Mouse (Mus musculus) cerebellum, adult 9-11 months (tissue): ENCODE data around the gene Plekhg1.
A peak's percentile ranks its signal among the peaks of the same experiment; 100 is the strongest.

Experiments used
- DNase-seq: peaks from one replicate; pipeline ENCODE4 v3.0.0; 2022

Plekhg1 gene

DNA sequence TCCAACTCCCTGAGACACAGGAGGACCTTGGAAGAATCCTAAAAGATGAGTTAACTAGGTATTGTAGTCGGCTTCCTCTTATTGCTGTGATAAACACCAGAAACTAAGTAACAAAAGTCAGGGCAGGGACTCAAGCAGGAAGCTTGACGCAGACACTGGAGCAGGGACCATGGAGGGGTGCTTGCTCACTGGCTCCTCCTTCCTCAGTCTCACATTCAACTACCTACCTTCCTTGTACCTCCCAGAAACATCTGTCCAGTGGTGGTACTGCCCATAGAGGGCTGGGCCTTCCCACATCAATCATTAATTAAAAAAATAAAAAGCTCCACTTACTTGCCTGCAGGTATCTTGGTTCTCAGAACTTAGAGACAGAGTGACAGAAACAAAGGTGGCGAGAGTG is 152.2 kb downstream of the Plekhg1 start:
- DNase-seq: no peak

GRCm38 (mm10) chr10:3898068-3898467 is 157.9 kb downstream of the Plekhg1 start:
- no peak for DNase-seq

DNA sequence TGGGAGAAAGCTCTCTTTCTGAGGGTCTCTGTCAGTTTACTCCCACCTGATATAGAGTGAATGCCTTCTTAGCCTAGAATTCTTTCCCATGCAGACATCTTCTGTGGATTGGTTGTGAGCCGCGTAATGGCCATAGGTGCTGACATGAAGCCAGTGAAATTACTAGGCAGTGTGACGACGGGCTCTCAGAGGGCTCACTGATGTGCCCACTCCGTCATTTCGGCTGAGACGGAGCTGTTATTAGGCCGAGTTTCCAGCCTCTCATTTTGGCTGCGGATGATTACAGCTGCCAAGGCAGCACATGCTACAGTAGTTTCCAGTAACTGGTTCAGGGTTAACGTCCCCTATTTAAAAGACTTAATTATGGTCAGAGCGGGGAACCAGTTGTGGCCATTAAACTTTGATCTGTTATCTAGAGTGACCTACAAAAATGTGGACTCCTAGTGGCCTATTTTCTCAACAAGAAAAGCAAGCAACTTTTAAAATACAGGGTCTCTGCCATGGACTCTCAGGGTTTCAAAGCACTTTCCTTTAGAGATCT is 160.3 kb downstream of the Plekhg1 start:
- DNase-seq: no peak

GRCm38 (mm10) chr10:3905747-3906146 is 165.6 kb downstream of the Plekhg1 start:
- no peak for DNase-seq

DNA sequence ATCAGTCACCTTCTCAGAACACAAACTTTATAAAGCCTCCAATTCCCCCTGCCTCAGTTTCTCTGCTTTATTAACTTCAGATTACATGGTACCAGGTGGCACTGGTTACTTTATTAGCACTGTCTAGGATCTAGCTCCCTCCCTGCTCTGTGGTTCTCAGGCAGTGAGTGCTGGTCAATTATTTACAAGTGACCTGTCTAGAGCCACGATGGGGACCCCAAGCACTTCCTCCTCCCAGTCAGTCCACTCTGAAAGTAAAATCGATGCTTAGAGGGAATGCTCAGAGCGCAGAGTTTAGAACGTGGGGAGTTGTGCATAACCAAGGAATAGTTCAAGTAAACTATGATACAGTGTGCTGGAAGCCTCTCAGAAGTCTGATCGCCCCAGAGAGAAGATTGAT is 173.9 kb downstream of the Plekhg1 start:
- no peak for DNase-seq

- DNase-seq: no peak
Observed at GRCm38 (mm10) chr10:3920368-3921152, 180.4 kb downstream of the Plekhg1 start.

DNA sequence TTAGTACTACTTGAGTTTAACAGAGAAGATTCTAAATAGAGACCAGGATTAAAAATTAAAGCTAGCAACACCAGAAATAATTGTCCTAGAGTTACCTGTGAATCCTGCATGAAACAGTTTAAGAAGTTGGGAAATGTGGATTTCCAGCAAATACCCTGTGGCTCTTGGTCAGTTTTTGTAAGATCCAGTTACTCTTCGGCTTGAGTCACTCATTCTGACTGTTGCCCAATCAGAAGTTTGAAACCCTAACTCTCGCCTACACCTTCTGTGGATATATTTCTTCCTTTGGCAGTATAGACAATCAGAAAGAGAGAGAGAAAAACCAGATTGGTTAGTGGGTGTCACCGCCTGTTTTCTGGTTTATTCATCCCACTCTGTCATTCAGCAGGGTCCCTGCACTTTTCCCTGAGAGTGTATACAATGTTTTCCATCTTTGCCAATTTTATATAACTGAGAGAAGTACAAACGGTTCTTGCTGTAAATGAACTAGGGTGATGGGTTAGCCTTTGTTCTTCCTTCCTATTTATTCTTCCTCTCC is 187.9 kb downstream of the Plekhg1 start:
- no peak for DNase-seq

DNA sequence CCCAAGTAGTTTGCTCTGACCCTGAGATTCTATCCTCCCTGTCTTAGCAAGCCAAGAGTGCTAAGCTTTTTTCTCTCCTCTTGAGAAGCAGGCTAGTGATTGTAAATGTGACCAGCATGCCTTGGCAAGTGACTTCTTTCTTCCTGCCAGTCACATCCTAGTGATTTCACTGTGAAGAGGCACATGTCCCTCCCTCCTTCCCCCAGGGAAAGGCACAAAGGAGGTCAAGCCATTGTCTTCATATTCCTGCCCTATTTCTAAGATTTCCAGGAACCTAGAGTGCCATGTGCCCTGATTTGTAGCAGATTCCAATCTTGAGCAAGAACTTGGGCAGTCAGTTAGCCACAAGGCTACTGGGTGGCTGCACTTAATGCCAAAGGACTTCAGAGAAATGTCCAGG is 191.7 kb downstream of the Plekhg1 start:
- no peak for DNase-seq

DNA sequence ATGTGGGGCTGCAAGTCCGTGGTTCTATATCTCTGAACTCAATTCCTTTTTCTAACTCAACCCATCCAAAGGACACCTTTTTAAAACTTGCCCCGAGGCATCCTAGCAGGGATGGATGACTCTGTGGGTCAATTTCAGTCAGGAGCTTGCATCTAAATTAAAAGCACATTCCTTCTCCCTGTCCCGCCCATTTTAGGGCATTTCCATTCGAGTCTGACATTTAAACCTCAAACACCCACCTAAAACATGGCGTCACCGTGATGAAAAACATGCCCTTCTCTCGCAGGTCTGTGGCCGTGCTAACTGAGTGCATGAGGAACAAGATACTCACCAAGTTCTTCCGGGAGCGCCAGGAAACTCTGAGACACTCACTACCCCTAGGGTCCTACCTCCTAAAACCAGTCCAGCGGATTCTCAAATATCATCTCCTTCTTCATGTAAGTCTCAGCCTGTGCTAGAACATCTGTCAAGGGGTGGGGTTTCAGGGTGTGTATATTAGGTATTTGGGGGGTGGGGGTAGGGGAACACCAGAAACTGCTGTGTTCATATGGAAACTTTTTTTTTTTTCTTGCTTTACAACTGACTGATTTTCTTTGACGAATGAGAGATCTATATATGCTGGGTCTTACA is 193.3 kb downstream of the Plekhg1 start:
- no peak for DNase-seq

DNA sequence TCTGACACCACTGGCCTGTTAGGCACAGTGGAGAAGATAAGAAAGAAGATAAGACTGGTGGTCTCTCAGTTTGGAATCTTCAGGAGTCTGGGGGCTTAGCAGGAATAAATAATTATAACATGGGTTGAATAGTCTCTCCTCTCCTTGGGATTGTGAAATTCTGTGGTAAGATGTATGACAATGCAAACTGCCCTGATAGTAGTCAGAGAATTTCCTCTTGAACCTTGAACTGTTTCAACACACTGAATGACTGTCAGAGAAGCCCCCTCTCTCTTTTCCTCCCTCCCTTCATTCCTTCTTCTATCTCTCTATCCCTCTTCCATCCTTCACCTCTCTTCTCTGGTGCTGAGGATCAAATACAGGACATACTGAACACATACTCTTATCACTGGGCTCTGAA is 196.7 kb downstream of the Plekhg1 start:
- DNase-seq: no peak

DNA sequence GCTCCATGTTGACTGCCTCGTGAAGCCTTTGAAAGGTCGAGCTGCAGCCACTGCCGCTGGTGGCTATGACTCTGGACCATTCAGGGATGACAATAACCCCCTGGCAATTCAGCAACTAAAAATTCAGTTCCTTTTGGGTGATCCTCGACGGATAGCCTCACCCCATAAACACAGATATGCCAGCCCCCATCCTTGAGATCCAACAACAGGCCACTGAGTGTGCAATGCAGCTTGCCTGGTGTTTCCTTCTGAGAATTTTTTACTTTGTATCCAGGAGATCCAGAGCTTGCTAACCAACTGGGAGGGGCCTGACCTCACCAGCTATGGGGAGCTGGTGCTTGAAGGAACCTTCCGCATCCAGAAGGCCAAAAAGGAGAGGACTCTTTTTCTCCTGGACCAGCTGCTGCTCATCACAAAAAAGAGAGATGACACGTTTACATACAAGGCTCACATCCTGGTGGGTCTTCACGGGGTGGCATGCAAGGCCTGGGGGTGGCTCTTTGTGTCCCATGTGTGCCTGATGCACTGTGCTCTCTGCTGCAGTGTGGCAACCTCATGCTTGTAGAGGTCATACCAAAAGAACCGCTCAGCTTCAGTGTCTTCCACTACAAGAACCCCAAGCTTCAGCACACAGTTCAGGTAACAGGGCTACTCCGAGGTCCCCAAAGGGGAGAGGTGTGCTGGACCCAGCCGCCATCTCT is 199.9 kb downstream of the Plekhg1 start:
- DNase-seq: no peak

DNA sequence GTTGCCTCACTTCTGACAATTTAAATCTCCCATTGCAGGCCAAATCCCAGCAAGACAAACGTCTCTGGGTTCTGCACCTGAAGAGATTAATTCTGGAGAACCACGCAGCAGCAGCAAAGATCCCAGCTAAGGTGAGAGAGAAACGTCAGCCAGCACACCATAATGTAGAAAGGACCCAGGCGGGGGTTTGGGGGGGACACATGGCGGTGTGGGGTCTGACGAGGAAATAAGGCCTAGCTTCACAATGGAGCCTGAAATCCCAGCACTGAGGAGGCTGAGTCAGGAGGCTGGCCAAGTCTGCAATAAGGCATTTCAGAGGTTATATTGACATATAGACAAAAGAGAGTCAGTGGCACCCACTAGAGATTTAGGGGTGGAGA is 200.4 kb downstream of the Plekhg1 start:
- no peak for DNase-seq

DNA sequence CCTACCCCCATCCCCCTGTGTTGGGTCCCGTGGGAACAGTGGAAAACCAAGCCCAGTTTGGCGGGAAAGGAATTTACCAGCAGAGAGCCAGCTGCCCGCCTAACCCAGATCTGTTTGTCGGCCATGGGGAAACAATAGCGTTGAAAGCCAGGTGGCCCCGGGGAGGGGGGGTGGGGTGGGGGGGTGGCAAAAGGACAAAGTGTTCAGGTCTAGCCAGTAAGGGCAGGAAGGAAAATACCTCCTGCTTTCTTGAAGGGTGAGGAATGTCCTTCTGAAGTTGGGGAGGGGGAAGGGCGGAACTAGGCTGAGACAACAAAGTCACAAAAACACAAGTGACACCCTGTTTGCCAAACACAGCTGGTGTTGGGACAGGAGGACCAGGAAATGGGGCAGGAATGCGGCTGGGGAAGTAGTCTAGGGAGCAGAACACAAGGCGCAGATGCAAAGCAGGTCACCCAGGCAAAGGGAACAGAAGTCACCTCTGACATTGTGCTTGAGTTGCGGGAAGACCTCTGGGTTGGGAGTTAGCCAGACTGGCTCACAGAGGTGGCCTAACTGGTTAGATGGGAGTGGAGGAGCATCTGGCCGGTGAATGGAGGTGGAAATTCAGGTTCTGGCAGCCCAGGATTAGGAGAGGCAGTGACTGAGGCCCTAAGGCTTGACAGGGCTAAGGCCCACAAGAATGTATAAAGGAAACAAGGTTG is 201.0 kb downstream of the Plekhg1 start:
- no peak for DNase-seq

GRCm38 (mm10) chr10:3942289-3942688 is 202.1 kb downstream of the Plekhg1 start:
- no peak for DNase-seq

DNA sequence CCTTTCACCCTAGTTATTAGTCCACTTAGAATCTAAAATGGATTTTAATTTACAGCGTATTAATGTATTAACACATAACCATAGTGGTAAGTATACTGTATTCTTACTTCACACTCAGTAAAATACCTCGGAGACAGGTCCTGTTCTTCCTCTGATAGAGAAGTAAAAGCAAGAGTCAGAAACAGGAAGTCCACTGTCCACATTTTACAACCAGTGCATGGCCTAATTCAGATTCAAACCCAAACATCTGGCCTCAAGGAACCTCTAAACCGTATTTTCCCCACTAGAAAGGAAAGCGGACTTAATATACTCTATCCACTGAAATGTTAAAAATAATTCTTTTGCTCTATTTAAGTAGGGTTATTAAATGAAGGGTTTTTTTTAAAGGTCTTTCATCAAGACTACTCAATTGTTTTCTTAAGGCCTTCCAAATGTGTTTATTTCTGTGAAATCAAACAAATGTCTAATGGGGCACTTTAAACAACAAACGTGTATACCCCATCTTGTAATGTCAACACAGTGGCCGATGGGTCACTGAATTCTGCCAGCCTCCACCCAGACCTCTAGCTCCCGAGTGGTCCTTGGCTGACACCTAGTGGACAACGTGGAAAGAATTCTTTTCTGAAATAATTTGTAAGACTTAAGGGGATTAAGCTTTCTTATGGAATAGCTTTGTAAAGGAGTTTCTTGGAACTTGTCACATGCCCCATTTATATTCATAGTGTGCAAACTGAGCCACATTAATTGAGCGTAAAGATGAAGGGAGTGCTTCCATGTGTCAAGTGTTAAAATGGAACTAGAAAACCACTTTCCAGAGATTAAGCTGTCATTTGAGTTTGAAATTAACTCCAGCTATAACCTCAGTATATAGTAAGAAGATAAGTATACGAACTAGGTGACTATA is 203.6 kb downstream of the Plekhg1 start:
- DNase-seq: peak; percentile 46

DNA sequence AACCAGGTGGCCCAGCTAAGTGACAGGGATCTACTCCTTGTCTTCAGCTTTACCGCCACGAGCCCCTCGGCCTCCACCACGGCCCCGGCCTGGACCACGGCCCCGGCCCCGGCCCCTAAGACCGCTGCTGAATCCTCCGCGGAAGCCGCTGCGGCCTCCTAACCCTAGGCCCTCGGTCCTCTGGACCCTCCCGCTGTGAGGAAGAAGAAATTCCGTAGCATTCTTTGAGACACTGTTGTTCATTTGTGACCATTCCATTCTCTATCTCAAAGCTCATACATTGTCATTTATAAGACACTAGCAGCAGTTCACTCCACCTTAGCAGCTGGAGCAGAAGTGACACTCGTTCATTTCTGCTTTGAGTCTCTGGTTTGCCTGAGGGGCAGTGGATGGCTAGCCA is 206.7 kb downstream of the Plekhg1 start:
- no peak for DNase-seq

DNA sequence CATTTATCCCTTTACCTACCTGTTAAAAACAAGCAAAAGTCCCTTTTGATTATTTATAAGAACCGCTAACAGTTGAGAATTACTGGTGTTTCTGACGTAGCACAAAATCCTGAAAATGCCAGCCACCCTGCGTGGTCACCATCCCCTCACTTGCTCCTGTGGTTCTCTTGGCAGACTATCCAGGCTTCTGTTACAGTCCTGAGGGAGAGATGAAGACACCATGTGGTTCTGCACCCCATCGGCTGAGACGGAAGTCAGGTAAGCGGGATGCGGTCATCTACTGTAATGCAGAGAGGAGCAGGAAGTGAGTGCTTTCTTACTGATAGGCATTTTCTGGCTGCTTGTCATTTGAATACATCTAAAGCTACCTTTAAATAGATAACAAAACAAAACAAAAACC is 207.2 kb downstream of the Plekhg1 start:
- no peak for DNase-seq

DNA sequence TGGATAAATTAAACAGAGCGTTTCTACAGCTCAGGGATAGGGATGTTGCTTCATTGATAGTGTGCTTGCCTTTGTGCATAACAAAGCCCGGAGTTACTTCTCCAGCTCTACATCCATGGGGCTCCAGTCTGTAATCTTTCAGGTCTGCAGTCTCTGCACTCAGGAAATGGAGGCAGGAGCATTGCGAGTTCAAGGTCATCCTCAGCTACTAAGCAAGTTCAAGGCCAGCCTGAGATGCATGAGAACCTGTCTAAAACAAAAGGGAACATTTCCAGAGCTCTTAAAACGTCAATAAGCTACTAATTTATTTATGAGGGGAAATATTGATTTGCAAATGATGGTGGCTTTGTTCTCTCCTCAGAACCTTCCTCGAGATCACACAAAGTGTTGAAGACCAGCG is 209.1 kb downstream of the Plekhg1 start:
- no peak for DNase-seq

- DNase-seq: no peak
Observed at GRCm38 (mm10) chr10:3956471-3956870, 216.3 kb downstream of the Plekhg1 start.

DNA sequence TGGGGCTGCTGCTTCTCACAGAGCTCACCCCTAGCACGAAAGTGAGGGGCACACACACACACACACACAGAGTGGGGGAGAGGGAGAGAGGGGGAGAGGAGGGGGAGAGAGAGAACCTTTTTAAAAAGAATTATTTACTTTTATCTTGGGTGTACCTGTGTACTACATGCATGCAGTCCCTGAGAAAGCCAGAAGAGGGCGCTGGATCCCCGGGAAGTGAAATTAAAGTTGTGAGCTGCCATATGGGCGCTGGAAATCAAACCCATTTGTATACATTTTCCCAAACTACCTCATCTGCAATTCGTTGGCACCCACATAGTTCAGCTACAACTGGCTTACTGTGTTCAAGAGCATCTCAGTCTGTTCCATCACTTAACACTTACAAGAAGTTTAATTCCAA is 218.4 kb downstream of the Plekhg1 start:
- DNase-seq: no peak

- no peak for DNase-seq
Observed at GRCm38 (mm10) chr10:3969026-3969425, 228.9 kb downstream of the Plekhg1 start.

GRCm38 (mm10) chr10:3972237-3972636 is 232.1 kb downstream of the Plekhg1 start:
- peak; percentile 60 for DNase-seq
